Mouse (Mus musculus) thymus, adult 2 months (tissue): ENCODE results near the gene Epha1.

ENCODE experiments used
- CTCF ChIP-seq: fragments of 200-500 bp; IDR thresholded peaks from 2 replicates; pipeline ENCODE4 v1.5.1; 2012; ENCODE audit warnings: mild to moderate bottlenecking, control low read depth, low read length, moderate library complexity, borderline replicate concordance; ENCODE audit not compliant: control insufficient read depth, poor library complexity, insufficient read depth; ENCODE audit errors: extremely low read depth
- POLR2A ChIP-seq: fragments of 200-500 bp; IDR thresholded peaks from 2 replicates; pipeline ENCODE4 v1.6.1; 2012; ENCODE audit warnings: mild to moderate bottlenecking, low read length, control low read depth, moderate library complexity; ENCODE audit not compliant: control insufficient read depth, poor library complexity, insufficient read depth; ENCODE audit errors: extremely low read depth

DNA sequence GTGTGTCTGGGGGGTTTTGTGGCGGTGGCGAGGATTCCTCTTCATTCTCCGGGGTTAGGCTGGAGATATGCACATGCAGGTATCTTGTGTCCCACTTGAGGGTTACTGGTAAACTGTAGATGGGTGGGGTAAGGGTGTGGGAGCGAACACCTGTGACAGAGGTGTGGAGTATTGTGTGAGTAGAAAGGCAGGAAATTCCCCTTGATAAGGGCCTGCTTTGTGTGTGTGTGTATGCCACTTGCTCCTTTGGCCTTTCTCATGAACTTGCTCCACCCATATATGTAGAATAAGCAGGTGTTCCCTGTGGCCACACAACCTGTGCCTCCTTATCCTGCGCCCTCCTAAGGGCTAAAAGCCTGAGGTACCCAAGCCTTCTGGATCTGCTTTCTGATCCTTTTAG, 16.2 kb downstream of the Epha1 start:
- no peak for TF ChIP-seq CTCF
- TF ChIP-seq POLR2A, result no peak
